ENCODE assay signal across 18 mouse cellular contexts in the genomic region with DNA sequence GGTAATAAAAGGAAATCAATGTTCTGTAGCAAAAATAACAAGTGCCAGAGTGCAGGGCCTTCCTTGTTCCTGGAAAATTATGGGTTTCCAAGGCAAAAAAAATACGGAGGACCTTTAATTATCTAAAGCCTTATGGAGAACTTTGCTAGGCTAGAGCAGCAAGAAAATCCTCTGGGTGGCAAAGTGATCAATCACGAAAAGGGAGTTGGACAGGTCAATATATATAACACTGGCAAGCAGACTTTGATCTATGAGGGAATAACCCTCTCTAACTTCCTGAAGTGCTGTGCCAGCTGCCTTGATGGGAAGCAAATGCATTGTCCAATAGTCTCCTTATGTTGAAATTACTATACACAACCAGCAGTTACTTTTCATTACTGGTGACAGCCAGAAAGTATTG.
"Had no signal": no experiment of that assay in that cellular context is flagged by ENCODE, and none has a peak within 500 bp of the region (broad histone marks: within the 10 kb centered on the region; RNA-seq: fewer than 3 reads in every experiment).

No protein-coding gene starts in this region.

- ATAC-seq: intestine, embryonic 15.5 days; midbrain, embryonic 16.5 days had no signal

- H3K36me3 ChIP-seq: intestine, embryonic 15.5 days; liver, embryonic 13.5 days; midbrain, embryonic 12.5 days; neural tube, embryonic 12.5 days; stomach, embryonic 15.5 days had no signal

- DNase-seq: kidney, adult 18-20 months; kidney, adult 9 months; kidney, postnatal 36 days; layer of hippocampus, postnatal 36 days; liver, embryonic 13.5 days; lung, adult 2 months; lung, postnatal 14 days; lung, postnatal 4 days; retina, postnatal 1 day; right cerebral cortex, postnatal 25 days; spleen, adult 18-20 months; thymus, postnatal 25 days had no signal

- H3K27me3 ChIP-seq: intestine, embryonic 15.5 days; liver, embryonic 13.5 days; midbrain, embryonic 12.5 days; neural tube, embryonic 12.5 days; stomach, embryonic 15.5 days had no signal

- H3K9ac ChIP-seq: intestine, embryonic 15.5 days; liver, embryonic 13.5 days; midbrain, embryonic 12.5 days; neural tube, embryonic 12.5 days; stomach, embryonic 15.5 days had no signal

- H3K4me2 ChIP-seq: intestine, embryonic 15.5 days; liver, embryonic 13.5 days; midbrain, embryonic 12.5 days; neural tube, embryonic 12.5 days; stomach, embryonic 15.5 days had no signal

- H3K9me3 ChIP-seq: intestine, embryonic 15.5 days; liver, embryonic 13.5 days; midbrain, embryonic 12.5 days; neural tube, embryonic 12.5 days; stomach, embryonic 15.5 days had no signal

- H3K27ac ChIP-seq: intestine, embryonic 15.5 days; left cerebral cortex, adult 2 months; liver, embryonic 13.5 days; midbrain, embryonic 12.5 days; neural tube, embryonic 12.5 days; stomach, embryonic 15.5 days had no signal

- H3K4me1 ChIP-seq: intestine, embryonic 15.5 days; liver, embryonic 13.5 days; midbrain, embryonic 12.5 days; neural tube, embryonic 12.5 days; stomach, embryonic 15.5 days had no signal

- H3K4me3 ChIP-seq: intestine, embryonic 15.5 days; left cerebral cortex, adult 2 months; liver, embryonic 13.5 days; midbrain, embryonic 12.5 days; neural tube, embryonic 12.5 days; stomach, embryonic 15.5 days had no signal
